13 mouse cellular contexts compared by ENCODE assay signal in genomic region chr13:63256146-63256545, GRCm38 (mm10).
DNase-seq lines count a peak whose midpoint lies in the region; ATAC-seq and TF ChIP-seq lines count a peak whose summit lies in the region.
"Had no signal": no experiment of that assay in that cellular context is flagged by ENCODE, and none has a peak within 500 bp of the region (broad histone marks: within the 10 kb centered on the region; RNA-seq: fewer than 3 reads in every experiment).

No protein-coding gene starts in this region.

- WGBS in heart, embryonic 13.5 days = 75% methylated on average over 6 of the region's 6 CpGs
- WGBS in lung, adult 2 months = 57% methylated on average over 6 of the region's 6 CpGs
- WGBS in liver, postnatal 0 days (ENCODE audit: insufficient replicate concordance) = 66% methylated on average over 6 of the region's 6 CpGs

- no peak overlapping the region for H3K4me3 ChIP-seq in heart, embryonic 13.5 days
- no peak overlapping the region for H3K4me3 ChIP-seq in lung, adult 2 months (replicated peaks; ENCODE audit: extremely low read depth, low read depth, low read length)
- H3K4me3 ChIP-seq in embryonic fibroblast, embryonic 13.5 days (ENCODE audit: insufficient read depth, low read length) = no peak overlapping the region
- H3K4me3 ChIP-seq in liver, postnatal 0 days (ENCODE audit: low read depth, low read length) = no peak overlapping the region
- H3K4me3 ChIP-seq: erythroblast, embryonic 14.5 days; hindbrain, embryonic 12.5 days had no signal

- H3K9ac ChIP-seq in heart, embryonic 13.5 days = no peak overlapping the region
- H3K9ac ChIP-seq in liver, postnatal 0 days (replicated peaks) = no peak overlapping the region
- H3K9ac ChIP-seq: hindbrain, embryonic 12.5 days had no signal

- H3K4me1 ChIP-seq in heart, embryonic 13.5 days = peaks cover 92% of the 10 kb centered on the region
- peaks cover 60% of the 10 kb centered on the region for H3K4me1 ChIP-seq in lung, adult 2 months (ENCODE audit: control insufficient read depth, insufficient read depth, low read length)
- H3K4me1 ChIP-seq in embryonic fibroblast, embryonic 13.5 days (ENCODE audit: control insufficient read depth, insufficient read depth, low read length) = peaks cover 51% of the 10 kb centered on the region
- H3K4me1 ChIP-seq in liver, postnatal 0 days (ENCODE audit: insufficient read depth) = peaks cover 44% of the 10 kb centered on the region

- peak overlapping the region; percentile 56 for H3K27ac ChIP-seq in heart, embryonic 13.5 days (replicated peaks)
- peak overlapping the region; percentile 99 for H3K27ac ChIP-seq in embryonic fibroblast, embryonic 13.5 days (ENCODE audit: insufficient read depth, low read length)
- peak overlapping the region; percentile 61 for H3K27ac ChIP-seq in liver, postnatal 0 days (ENCODE audit: low read depth)
- H3K27ac ChIP-seq: hindbrain, embryonic 12.5 days had no signal

- no peaks in the 10 kb centered on the region for H3K9me3 ChIP-seq in heart, embryonic 13.5 days
- no peaks in the 10 kb centered on the region for H3K9me3 ChIP-seq in liver, postnatal 0 days (ENCODE audit: low read length)
- H3K9me3 ChIP-seq: hindbrain, embryonic 12.5 days had no signal

- DNase-seq in heart, postnatal 25 days (ENCODE audit: low spot score) = no peak
- peak; percentile 22 for DNase-seq in lung, adult 2 months
- DNase-seq in lung, postnatal 25 days (ENCODE audit: low spot score) = no peak
- DNase-seq in liver, postnatal 0 days = no peak
- DNase-seq in thymus, postnatal 10 days (ENCODE audit: low spot score in 2 of 2) = no peak
- no peak for DNase-seq in cerebellum, adult 11-12 months
- DNase-seq: adrenal gland, postnatal 25 days; cerebellum, adult 9-11 months; layer of hippocampus, adult 9-11 months had no signal

- no peak for TF ChIP-seq CTCF in lung, adult 2 months (IDR thresholded peaks at IDR 0.05; ENCODE audit: insufficient read depth, low read length)
- no peak for TF ChIP-seq CTCF in embryonic fibroblast, embryonic 13.5 days (IDR thresholded peaks at IDR 0.05; ENCODE audit: borderline replicate concordance, insufficient read depth, low read length)
- TF ChIP-seq CTCF in liver, postnatal 0 days (IDR thresholded peaks at IDR 0.05; ENCODE audit: low read depth) = no peak

- no peaks in the 10 kb centered on the region for H3K27me3 ChIP-seq in heart, embryonic 13.5 days (replicated peaks)
- H3K27me3 ChIP-seq in liver, postnatal 0 days (ENCODE audit: insufficient read depth, low read length) = no peaks in the 10 kb centered on the region
- H3K27me3 ChIP-seq: hindbrain, embryonic 12.5 days had no signal

- peaks cover 30% of the 10 kb centered on the region for H3K36me3 ChIP-seq in heart, embryonic 13.5 days
- H3K36me3 ChIP-seq in liver, postnatal 0 days (replicated peaks; ENCODE audit: insufficient read depth, low read length) = peaks cover 3% of the 10 kb centered on the region; the same call in 1 of the 2 replicates

- no peak for TF ChIP-seq EP300 in liver, postnatal 0 days (IDR thresholded peaks at IDR 0.05; ENCODE audit: low read depth)

- no peak for ATAC-seq in heart, embryonic 13.5 days (ENCODE audit: extremely low read depth, insufficient number of reproducible peaks, low FRiP score, low TSS enrichment)
- peak; percentile 64 for ATAC-seq in liver, postnatal 0 days

- TF ChIP-seq POLR2A in lung, adult 2 months (IDR thresholded peaks at IDR 0.05; ENCODE audit: borderline replicate concordance, extremely low read depth, low read depth, low read length) = no peak
- TF ChIP-seq POLR2A in embryonic fibroblast, embryonic 13.5 days (IDR thresholded peaks at IDR 0.05; ENCODE audit: low read depth, low read length) = no peak

- intact Hi-C loops in heart, postnatal 25 days (cut with DNase I) = loop anchor here (2.0 to 5.0 kb wide), 2 partner anchors 17 to 209 kb away; no protein-coding TSS in a partner anchor

- no peak overlapping the region for H3K4me2 ChIP-seq in heart, embryonic 13.5 days
- H3K4me2 ChIP-seq in liver, postnatal 0 days (ENCODE audit: low read depth, low read length) = no peak overlapping the region
- H3K4me2 ChIP-seq: hindbrain, embryonic 12.5 days had no signal
